Mouse (Mus musculus): ENCODE results near the gene Sarm1. TPM values are rescaled to one million over a fixed set of nuclear protein-coding genes. Genes with fewer than 3 reads are reported as not detected.

The Sarm1 gene
- polyA plus RNA-seq, 1 experiment = 0.01 TPM

GRCm38 (mm10) chr11:78521880-78522279, 24.3 kb upstream of the Sarm1 start:
- TF ChIP-seq GATA1 (IDR thresholded peaks at IDR 0.05; ENCODE audit: low read length) = no peak

GRCm38 (mm10) chr11:78518931-78519330, 21.4 kb upstream of the Sarm1 start:
- TF ChIP-seq GATA1 (IDR thresholded peaks at IDR 0.05; ENCODE audit: low read length) = no peak

- no peak for TF ChIP-seq GATA1 (IDR thresholded peaks at IDR 0.05; ENCODE audit: low read length)
Measured at GRCm38 (mm10) chr11:78515549-78516325, 18.2 kb upstream of the Sarm1 start.

DNA sequence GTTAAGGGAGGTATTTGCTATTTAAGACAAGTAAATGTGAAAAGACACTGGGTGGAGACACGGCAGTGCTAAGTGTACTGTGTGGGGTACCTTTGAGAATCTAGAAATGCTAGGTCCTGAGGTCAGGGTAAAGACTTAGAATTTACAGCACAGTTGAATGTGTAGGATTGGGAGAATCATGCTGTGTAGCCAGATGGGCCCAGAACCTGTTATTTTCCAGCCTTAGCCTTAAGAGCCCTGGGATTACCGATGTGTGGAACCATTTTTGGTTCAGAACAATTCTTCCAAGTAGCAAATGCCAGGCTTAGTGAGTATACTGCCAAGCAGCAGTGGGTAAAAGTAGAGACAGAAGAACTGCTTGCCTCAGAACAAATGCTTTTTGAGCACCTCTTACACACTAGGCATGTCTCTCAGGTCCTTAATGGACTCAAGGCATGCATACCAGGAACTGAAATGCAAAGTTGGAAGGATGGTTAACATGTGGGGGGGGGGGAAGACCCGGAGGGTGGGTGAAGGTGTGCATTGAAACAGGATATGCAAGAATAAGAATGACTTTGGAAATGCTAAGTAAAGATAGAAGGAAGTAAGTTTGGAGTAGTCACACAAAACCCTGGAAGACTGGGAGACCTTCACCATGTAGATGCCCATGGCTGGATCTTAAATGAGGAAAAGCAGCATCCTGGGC, 15.7 kb upstream of the Sarm1 start:
- TF ChIP-seq GATA1 (IDR thresholded peaks at IDR 0.05; ENCODE audit: low read length) = no peak

DNA sequence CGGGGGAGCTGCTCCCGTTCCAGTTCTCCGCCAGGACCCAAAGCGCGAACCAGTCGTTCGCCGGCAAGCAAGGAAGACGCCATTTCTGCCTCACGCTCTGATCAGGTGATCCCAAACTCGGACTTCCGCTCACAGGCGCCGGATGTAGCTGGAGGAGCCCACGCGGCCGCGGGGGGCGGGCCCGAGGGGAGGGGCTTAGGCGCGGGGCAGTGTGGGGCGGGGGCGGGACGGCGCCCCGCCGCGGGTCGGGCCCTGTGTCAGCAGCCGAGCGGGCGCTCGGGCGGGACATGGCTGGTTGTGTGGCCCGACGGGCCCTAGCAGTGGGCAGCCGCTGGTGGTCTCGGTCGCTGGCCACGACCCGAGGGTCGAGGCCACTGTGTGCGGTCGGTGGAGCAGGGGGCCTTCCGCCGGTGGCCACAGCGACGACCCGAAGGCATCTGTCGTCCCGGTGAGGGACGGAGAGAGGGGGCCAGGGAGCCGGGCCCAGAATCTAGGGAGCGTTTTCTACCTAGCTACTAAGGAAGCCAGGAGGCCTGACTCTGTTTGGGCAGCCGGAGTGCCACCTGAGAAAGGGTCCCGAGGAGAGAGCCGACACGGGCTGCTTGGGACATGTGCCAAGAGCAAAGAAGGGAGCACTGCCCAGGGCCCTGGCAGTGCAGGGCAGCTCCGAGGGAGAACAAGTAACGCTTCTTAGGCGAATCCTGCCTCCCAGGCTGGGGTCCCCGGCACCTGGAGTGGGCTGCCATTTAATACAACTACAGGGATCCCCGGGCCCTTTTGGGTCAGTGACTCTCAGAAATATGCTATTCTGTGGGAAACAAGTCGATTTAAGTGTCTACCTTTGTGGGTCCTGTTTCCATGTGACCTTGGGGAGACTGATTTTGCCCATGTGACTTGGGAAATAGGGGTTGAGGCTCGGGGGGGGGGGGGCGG, 14.7 kb upstream of the Sarm1 start, which contains the start of the genes Tmem199 and Poldip2:
Gene Tmem199, minus strand, starts transcription at position 148 of the 933 bp plus-strand sequence.
Gene Poldip2, plus strand, starts transcription at position 169 of the 933 bp plus-strand sequence.
- no peak for TF ChIP-seq GATA1 (IDR thresholded peaks at IDR 0.05; ENCODE audit: low read length)

- TF ChIP-seq GATA1 (IDR thresholded peaks at IDR 0.05; ENCODE audit: low read length) = no peak
Measured at GRCm38 (mm10) chr11:78509148-78509547, 11.6 kb upstream of the Sarm1 start.

DNA sequence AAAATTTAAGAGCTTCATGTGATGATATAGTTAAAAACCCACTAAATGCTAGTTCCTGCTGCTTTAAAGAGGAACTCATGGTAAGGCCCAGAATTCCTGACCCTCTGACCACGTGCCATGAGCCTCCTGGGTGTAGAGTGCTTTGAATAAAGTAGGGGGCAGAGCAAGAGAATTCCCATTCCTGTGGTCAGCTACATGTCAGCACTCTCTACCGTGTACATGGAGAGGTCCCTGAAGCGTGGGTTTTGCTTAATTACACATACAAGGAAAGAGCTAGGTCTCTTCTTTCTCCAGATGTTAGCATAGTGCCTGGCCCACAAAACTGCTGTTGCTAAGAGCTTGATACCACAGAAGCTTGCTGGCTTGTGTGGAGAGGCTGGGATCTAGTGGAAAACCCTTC, 7.9 kb upstream of the Sarm1 start:
- TF ChIP-seq GATA1 (IDR thresholded peaks at IDR 0.05; ENCODE audit: low read length) = no peak

DNA sequence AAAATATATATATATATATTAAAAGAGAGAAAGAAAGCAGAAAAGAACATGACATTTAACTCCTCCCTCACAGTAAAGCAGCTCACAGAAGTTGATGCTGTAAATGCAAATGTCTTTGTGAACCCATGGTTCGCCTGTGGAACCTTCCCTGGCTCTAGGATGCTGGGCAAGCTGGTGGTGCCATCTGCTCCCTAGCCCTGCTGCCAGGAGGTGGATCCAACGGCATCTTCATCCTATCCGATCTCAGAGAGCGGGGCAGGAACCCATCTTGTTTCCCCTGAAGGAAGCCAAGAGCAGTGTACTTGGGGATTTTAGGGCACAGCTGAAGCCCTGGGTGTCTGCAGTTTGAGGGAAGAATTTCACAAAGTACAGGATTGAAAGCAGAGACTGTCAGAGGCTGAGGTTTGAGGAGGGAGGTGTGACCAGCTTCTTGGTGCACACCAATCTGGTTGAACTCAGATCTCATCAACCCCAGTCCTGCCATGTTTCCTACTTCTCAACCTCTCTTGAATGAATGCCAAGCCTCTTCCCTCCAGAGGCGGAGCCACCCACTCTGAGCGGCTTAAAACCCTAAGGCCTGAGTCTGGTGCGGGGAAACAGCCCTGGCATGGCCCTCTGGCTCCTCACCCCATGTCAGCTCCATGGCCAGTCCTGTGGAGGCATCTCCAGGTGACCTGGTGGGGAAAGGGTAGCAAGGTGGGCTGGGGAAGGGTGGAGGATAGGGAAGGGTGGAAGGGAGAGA, 5.5 kb upstream of the Sarm1 start, which contains the start of gene Sebox:
Gene Sebox, plus strand, starts transcription at position 539 of the 742 bp plus-strand sequence.
- TF ChIP-seq GATA1 (IDR thresholded peaks at IDR 0.05; ENCODE audit: low read length) = no peak

- TF ChIP-seq GATA1 (IDR thresholded peaks at IDR 0.05; ENCODE audit: low read length) = no peak
Measured at GRCm38 (mm10) chr11:78501529-78501928, 4.0 kb upstream of the Sarm1 start.

DNA sequence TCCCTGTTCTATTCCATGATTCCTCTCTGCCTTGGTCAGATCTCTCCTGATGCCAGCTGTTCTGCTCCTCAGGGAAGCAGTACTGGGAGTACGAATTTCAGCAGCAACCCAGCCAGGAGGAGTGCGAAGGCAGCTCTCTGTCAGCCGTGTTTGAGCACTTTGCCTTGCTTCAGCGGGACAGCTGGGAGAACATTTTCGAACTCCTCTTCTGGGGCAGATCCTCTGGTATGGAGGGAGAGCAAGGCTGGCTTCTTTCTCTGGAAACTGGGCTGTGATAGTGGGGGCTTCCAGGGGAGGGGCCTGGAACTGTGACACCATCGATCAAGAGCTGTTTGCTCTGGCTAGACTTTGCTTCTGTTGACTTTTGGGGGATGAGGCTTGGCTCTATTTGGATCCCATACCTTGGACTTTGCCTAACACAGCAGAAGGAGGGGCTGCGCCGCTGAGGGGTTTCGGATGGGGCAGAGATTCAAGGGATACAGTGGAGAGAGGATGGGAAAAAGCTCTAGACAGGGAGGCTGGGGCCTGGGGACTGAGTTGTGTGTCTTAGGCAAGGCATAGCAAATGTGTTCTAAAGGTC, 3.2 kb upstream of the Sarm1 start:
- no peak for TF ChIP-seq GATA1 (IDR thresholded peaks at IDR 0.05; ENCODE audit: low read length)

GRCm38 (mm10) chr11:78499543-78499942, 2.0 kb upstream of the Sarm1 start:
- no peak for TF ChIP-seq GATA1 (IDR thresholded peaks at IDR 0.05; ENCODE audit: low read length)

GRCm38 (mm10) chr11:78499004-78499403, 1.4 kb upstream of the Sarm1 start, which contains the start of gene Vtn:
Gene Vtn (plus strand): TSS chr11:78499091.
- TF ChIP-seq GATA1 (IDR thresholded peaks at IDR 0.05; ENCODE audit: low read length) = no peak

DNA sequence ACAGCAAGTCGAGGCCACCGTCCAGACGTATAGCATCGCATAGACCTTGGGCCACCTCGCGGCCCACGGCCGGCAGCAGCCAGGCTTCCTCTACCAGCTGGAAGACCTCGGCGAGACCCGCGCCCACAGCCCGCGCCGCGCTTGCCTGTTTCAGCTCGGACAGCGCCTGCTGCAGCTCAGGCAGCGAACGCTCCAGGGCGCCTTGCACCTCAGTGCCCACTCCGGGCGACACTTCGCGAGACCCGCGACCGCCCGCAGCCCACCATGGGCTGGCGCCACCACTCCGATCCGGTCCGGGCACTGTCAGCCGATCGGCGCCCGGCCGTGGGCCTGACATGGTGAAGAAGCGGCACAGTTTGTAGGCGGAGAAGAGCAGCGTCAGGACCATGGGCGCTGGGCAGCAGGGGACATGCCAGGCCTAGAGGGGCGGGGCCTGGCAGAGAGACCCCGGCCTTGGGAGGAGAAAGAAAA, 448 bp downstream of the Sarm1 start:
- no peak for TF ChIP-seq GATA1 (IDR thresholded peaks at IDR 0.05; ENCODE audit: low read length)

DNA sequence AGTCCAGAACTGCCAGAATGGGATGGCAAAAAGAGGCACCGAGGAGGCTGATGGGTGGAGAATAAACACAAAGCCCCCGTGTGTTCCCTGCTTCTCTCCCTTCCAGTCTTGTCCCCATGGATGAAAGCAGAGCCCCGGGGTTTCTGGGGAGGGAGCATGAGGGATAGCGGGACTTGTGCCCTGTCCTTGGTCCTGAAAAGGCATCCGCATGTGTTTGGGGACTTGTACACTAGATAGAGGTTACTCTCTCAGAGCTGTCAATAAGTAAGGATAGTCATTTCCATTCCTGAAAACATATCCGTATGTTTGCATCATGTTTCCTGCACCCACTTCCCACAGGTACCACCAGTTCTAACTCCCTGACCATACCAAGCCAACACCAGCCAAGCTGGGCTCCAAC, 1.6 kb downstream of the Sarm1 start:
- no peak for TF ChIP-seq GATA1 (IDR thresholded peaks at IDR 0.05; ENCODE audit: low read length)
